Mouse (Mus musculus) lung, embryonic 16.5 days (tissue): ENCODE data around the gene Pcgf5. TPM values are rescaled to one million over a fixed set of nuclear protein-coding genes. Genes with fewer than 3 reads are reported as not detected.

ENCODE experiments used
- ATAC-seq: fragments of 200-750 bp; cut with Nextera tagmentation; 2 replicates; pipeline ENCODE4 v1.8.0; 2017; ENCODE audit warnings: low read depth, mild to moderate bottlenecking, moderate library complexity
- H3K27ac ChIP-seq: fragments of 300-500 bp; sonication (generic); 2 replicates; pipeline ENCODE4 v1.5.1; 2014; ENCODE audit warnings: mild to moderate bottlenecking, control low read depth, low read length
- H3K27me3 ChIP-seq: fragments of 300-500 bp; sonication (generic); 2 replicates; pipeline ENCODE4 v1.6.1; 2014; ENCODE audit warnings: low read depth, low read length, mixed read lengths; ENCODE audit not compliant: control insufficient read depth, insufficient read depth
- H3K36me3 ChIP-seq: fragments of 300-500 bp; sonication (generic); 2 replicates; pipeline ENCODE4 v1.6.1; 2014; ENCODE audit warnings: low read length; ENCODE audit not compliant: control insufficient read depth, insufficient read depth
- H3K4me1 ChIP-seq: fragments of 300-500 bp; sonication (generic); replicated peaks from 2 replicates; pipeline ENCODE4 v1.6.1; 2014; ENCODE audit warnings: low read length, mixed read lengths; ENCODE audit not compliant: control insufficient read depth, insufficient read depth
- H3K4me2 ChIP-seq: fragments of 300-500 bp; sonication (generic); 2 replicates; pipeline ENCODE4 v1.6.1; 2014; ENCODE audit warnings: low read depth, low read length, control low read depth
- H3K4me3 ChIP-seq: fragments of 300-500 bp; sonication (generic); 2 replicates; pipeline ENCODE4 v1.5.1; 2014; ENCODE audit warnings: mild to moderate bottlenecking, low read length, control low read depth
- H3K9ac ChIP-seq: fragments of 300-500 bp; sonication (generic); 2 replicates; pipeline ENCODE4 v1.6.1; 2014; ENCODE audit warnings: low read length, control low read depth
- H3K9me3 ChIP-seq: fragments of 300-500 bp; sonication (generic); 2 replicates; pipeline ENCODE4 v1.6.1; 2016; ENCODE audit warnings: low read length; ENCODE audit not compliant: control insufficient read depth
- WGBS: fragments of 180-500 bp; shearing (Covaris S2); extraction: QIAGEN DNeasy Blood & Tissue Kit; methylation state at CpG from one replicate; pipeline ENCODE4 v1.1.7; 2014; 5-methylcytosine and 5-hydroxymethylcytosine counted together
- polyA plus RNA-seq: library from polyadenylated mRNA; unstranded; fragments of >200 nt; fragmentation: Nextera tagmentation; extraction: Ambion mirVana; gene quantifications from 2 replicates; pipeline ENCODE4 v1.2.1, GENCODE M21; 2015

The Pcgf5 gene
- polyA plus RNA-seq, 1 experiment from 2014 or later: 15.4 TPM

- Histone ChIP-seq H3K4me3 (peak overlapping the region; percentile 81), H3K4me1 (0 out of 2 replicates have a peak, but pooled peaks cover 3% of the 10 kb centered on the region), H3K9me3 (no peaks in the 10 kb centered on the region), H3K9ac (peak overlapping the region; percentile 76), H3K4me2 (peak overlapping the region; percentile 100), H3K27me3 (peaks cover 27% of the 10 kb centered on the region), H3K27ac (peak overlapping the region; percentile 22; the same call in 1 of the 2 replicates), H3K36me3 (no peaks in the 10 kb centered on the region)
- ATAC-seq: peak; percentile 81
- WGBS: under 1% methylated on average over 82 of the region's 85 CpGs
Measured at GRCm38 (mm10) chr19:36348801-36349486, 835 bp downstream of the Pcgf5 start.

DNA sequence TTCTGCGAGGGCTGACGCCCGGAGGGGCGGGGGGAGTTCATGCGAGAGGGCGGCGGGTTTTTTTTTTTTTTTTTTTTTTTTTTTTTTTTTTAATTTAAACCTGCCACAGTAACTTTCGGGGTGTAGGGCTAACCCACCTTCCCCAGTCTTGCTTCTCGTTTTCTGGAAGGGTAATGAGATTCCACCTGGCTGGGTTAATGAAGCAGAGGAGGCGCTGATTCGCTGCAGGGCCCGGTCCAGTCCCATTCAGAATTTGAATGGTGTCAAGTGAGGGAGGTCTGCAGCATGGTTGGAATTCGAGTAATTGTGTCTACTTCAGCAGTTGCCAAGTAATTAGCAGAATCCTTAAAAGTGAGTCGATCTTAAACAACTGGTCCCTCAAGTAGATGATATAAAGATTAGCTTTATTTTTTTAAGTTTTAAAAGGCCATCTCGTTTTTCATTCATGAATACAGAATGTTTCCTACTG is 1.4 kb downstream of the Pcgf5 start:
- H3K27me3 ChIP-seq: peaks cover 27% of the 10 kb centered on the region
- peak overlapping the region; percentile 100 for H3K4me2 ChIP-seq
- no peak for ATAC-seq
- no peak overlapping the region for H3K27ac ChIP-seq
- H3K9ac ChIP-seq: peak overlapping the region; percentile 76
- 0 out of 2 replicates have a peak, but pooled peaks cover 3% of the 10 kb centered on the region for H3K4me1 ChIP-seq
- H3K36me3 ChIP-seq: no peaks in the 10 kb centered on the region
- peak overlapping the region; percentile 81 for H3K4me3 ChIP-seq
- 4% methylated on average over 15 of the region's 15 CpGs for WGBS
- no peaks in the 10 kb centered on the region for H3K9me3 ChIP-seq

GRCm38 (mm10) chr19:36350181-36350580 is 2.1 kb downstream of the Pcgf5 start:
- Histone ChIP-seq H3K9ac (no peak overlapping the region), H3K4me1 (0 out of 2 replicates have a peak, but pooled peaks cover 3% of the 10 kb centered on the region), H3K36me3 (no peaks in the 10 kb centered on the region), H3K27ac (no peak overlapping the region), H3K27me3 (peaks cover 25% of the 10 kb centered on the region), H3K4me3 (no peak overlapping the region), H3K9me3 (no peaks in the 10 kb centered on the region), H3K4me2 (no peak overlapping the region)
- WGBS: 62% methylated on average over 11 of the region's 11 CpGs
- ATAC-seq: no peak

GRCm38 (mm10) chr19:36350870-36351269 is 2.8 kb downstream of the Pcgf5 start:
- Histone ChIP-seq H3K9me3 (no peaks in the 10 kb centered on the region), H3K27ac (no peak overlapping the region), H3K4me2 (no peak overlapping the region), H3K9ac (no peak overlapping the region), H3K4me1 (0 out of 2 replicates have a peak, but pooled peaks cover 3% of the 10 kb centered on the region), H3K4me3 (no peak overlapping the region), H3K27me3 (peaks cover 23% of the 10 kb centered on the region), H3K36me3 (no peaks in the 10 kb centered on the region)
- 89% methylated on average over 9 of the region's 9 CpGs for WGBS
- ATAC-seq: no peak

- Histone ChIP-seq H3K36me3 (no peaks in the 10 kb centered on the region), H3K27me3 (no peaks in the 10 kb centered on the region), H3K4me1 (no peaks in the 10 kb centered on the region), H3K9ac (no peak overlapping the region), H3K4me3 (no peak overlapping the region), H3K27ac (no peak overlapping the region), H3K4me2 (no peak overlapping the region), H3K9me3 (no peaks in the 10 kb centered on the region)
- 80% methylated on average over 5 of the region's 5 CpGs for WGBS
- ATAC-seq: no peak
Measured at GRCm38 (mm10) chr19:36362541-36362940, 14.4 kb downstream of the Pcgf5 start.

- WGBS: 86% methylated on average over 8 of the region's 8 CpGs
- Histone ChIP-seq H3K27me3 (no peaks in the 10 kb centered on the region), H3K9ac (no peak overlapping the region), H3K4me2 (no peak overlapping the region), H3K4me3 (no peak overlapping the region), H3K4me1 (no peaks in the 10 kb centered on the region), H3K36me3 (no peaks in the 10 kb centered on the region), H3K27ac (no peak overlapping the region), H3K9me3 (no peaks in the 10 kb centered on the region)
- ATAC-seq: no peak
Measured at GRCm38 (mm10) chr19:36364757-36365156, 16.6 kb downstream of the Pcgf5 start.

DNA sequence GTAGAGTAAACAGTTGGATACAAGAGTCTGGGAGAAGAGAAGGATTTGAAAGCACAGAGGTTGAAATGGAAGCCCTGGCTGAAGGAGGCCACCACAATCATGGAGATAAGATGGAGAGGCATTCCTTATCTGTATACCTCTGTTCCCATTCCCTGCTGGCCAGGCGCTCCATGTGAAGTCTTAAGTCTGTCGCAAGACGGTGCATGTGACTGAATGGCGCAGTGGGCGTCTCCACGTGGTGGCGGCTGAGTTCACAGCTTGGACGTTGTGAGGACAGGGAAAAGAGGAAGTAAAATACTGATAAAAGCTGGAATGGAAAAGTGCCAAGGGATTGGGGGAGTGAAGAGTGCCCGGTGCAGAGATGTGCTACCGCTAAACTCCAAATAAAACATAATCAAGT is 23.4 kb downstream of the Pcgf5 start:
- no peak overlapping the region for H3K4me3 ChIP-seq
- no peaks in the 10 kb centered on the region for H3K4me1 ChIP-seq
- no peak overlapping the region for H3K27ac ChIP-seq
- H3K27me3 ChIP-seq: no peaks in the 10 kb centered on the region
- no peaks in the 10 kb centered on the region for H3K9me3 ChIP-seq
- ATAC-seq: no peak
- H3K36me3 ChIP-seq: no peaks in the 10 kb centered on the region
- no peak overlapping the region for H3K4me2 ChIP-seq
- no peak overlapping the region for H3K9ac ChIP-seq
- 72% methylated on average over 10 of the region's 10 CpGs for WGBS

DNA sequence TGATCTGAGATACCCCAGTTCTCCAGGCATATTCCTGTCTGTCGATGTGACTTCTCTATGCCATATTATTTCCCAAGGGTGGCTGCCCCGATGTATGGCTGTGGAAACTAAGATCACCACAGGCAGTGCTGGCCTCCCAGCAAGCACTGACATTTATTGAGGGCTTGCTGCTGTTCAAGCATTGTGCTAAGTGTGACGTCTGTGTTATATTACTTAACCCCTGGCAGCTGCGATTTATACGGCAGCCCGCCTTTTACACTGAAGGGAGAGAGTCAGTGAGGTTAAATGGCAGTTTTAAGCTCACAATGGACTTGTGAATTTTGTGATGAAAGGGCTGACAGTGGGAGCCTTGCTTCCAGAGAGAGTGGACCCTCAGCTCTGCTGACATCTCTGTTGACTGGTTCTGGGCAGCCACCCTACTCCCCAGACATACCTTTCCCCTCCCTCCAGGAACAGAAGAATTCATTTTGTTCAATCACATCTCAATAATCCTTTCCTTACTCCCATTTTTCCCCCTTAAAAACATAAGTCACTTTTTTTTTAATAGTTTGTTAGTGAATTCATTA is 25.0 kb downstream of the Pcgf5 start:
- no peak overlapping the region for H3K27ac ChIP-seq
- no peaks in the 10 kb centered on the region for H3K27me3 ChIP-seq
- no peaks in the 10 kb centered on the region for H3K4me1 ChIP-seq
- H3K4me2 ChIP-seq: no peak overlapping the region
- WGBS: 69% methylated on average over 6 of the region's 6 CpGs
- ATAC-seq: no peak
- no peaks in the 10 kb centered on the region for H3K36me3 ChIP-seq
- no peak overlapping the region for H3K9ac ChIP-seq
- H3K9me3 ChIP-seq: no peaks in the 10 kb centered on the region
- H3K4me3 ChIP-seq: no peak overlapping the region

GRCm38 (mm10) chr19:36375200-36375783 is 27.2 kb downstream of the Pcgf5 start:
- Histone ChIP-seq H3K9ac (no peak overlapping the region), H3K36me3 (no peaks in the 10 kb centered on the region), H3K27ac (no peak overlapping the region), H3K4me3 (no peak overlapping the region), H3K4me2 (no peak overlapping the region), H3K9me3 (no peaks in the 10 kb centered on the region), H3K27me3 (no peaks in the 10 kb centered on the region), H3K4me1 (no peaks in the 10 kb centered on the region)
- 73% methylated on average over 11 of the region's 11 CpGs for WGBS
- ATAC-seq: no peak
